Mouse (Mus musculus) midbrain, embryonic 14.5 days (tissue): Measurements from ENCODE around the gene March2. TPM values are rescaled to one million over a fixed set of nuclear protein-coding genes. Genes with fewer than 3 reads are reported as not detected.
A peak's percentile ranks its signal among the peaks of the same experiment; 100 is the strongest.

ENCODE experiments used
- ATAC-seq: fragments of 200-750 bp; cut with Nextera tagmentation; 2 replicates; pipeline ENCODE4 v1.8.0; 2017; ENCODE audit warnings: moderate number of reproducible peaks, moderate library complexity; ENCODE audit not compliant: low FRiP score, low TSS enrichment
- DNase-seq: peaks from one replicate; pipeline ENCODE4 v3.0.0-alpha.2; 2015
- H3K27ac ChIP-seq: fragments of 300-500 bp; sonication (generic); replicated peaks from 2 replicates; pipeline ENCODE4 v1.5.1; 2014; ENCODE audit warnings: mild to moderate bottlenecking, low read depth, low read length, moderate library complexity
- H3K27me3 ChIP-seq: fragments of 300-500 bp; sonication (generic); 2 replicates; pipeline ENCODE4 v1.6.1; 2014; ENCODE audit warnings: low read length, control low read depth, mixed read lengths; ENCODE audit not compliant: control insufficient read depth, insufficient read depth
- H3K36me3 ChIP-seq: fragments of 300-500 bp; sonication (generic); 2 replicates; pipeline ENCODE4 v1.6.1; 2014; ENCODE audit warnings: low read length, control low read depth; ENCODE audit not compliant: control insufficient read depth, insufficient read depth
- H3K4me1 ChIP-seq: fragments of 300-500 bp; sonication (generic); 2 replicates; pipeline ENCODE4 v1.6.1; 2014; ENCODE audit warnings: mild to moderate bottlenecking, antibody characterized with exemption, low read length, control low read depth; ENCODE audit not compliant: control insufficient read depth, insufficient read depth
- H3K4me2 ChIP-seq: fragments of 300-500 bp; sonication (generic); 2 replicates; pipeline ENCODE4 v1.6.1; 2014; ENCODE audit warnings: mild to moderate bottlenecking, low read length, moderate library complexity
- H3K4me3 ChIP-seq: fragments of 300-500 bp; sonication (generic); replicated peaks from 2 replicates; pipeline ENCODE4 v1.5.1; 2014; ENCODE audit warnings: low read depth, low read length
- H3K9ac ChIP-seq: fragments of 300-500 bp; sonication (generic); replicated peaks from 2 replicates; pipeline ENCODE4 v1.6.1; 2014; ENCODE audit warnings: mild to moderate bottlenecking, low read length, moderate library complexity
- H3K9me3 ChIP-seq: fragments of 300-500 bp; sonication (generic); 2 replicates; pipeline ENCODE4 v1.6.1; 2016; ENCODE audit warnings: low read length, control low read depth, mixed read lengths; ENCODE audit not compliant: control insufficient read depth
- WGBS: fragments of 180-500 bp; shearing (Covaris S2); extraction: QIAGEN DNeasy Blood & Tissue Kit; methylation state at CpG from one replicate; pipeline ENCODE4 v1.1.7; 2014; 5-methylcytosine and 5-hydroxymethylcytosine counted together
- polyA plus RNA-seq: library from polyadenylated mRNA; unstranded; fragments of >200 nt; fragmentation: Nextera tagmentation; extraction: Ambion mirVana; gene quantifications from 2 replicates; pipeline ENCODE4 v1.2.1, GENCODE M21; 2014

Gene March2
- polyA plus RNA-seq, 1 experiment from 2014 or later = 62.6 TPM

GRCm38 (mm10) chr17:33676086-33676485, 42.4 kb downstream of the March2 start:
- DNase-seq (no peak), ATAC-seq (no peak)
- Histone ChIP-seq H3K4me1 (peaks cover 6% of the 10 kb centered on the region), H3K36me3 (peaks cover 26% of the 10 kb centered on the region), H3K27ac (no peak overlapping the region), H3K9ac (no peak overlapping the region), H3K4me3 (no peak overlapping the region), H3K27me3 (no peaks in the 10 kb centered on the region), H3K9me3 (no peaks in the 10 kb centered on the region), H3K4me2 (no peak overlapping the region)
- 95% methylated on average over 2 of the region's 2 CpGs for WGBS

GRCm38 (mm10) chr17:33675452-33675851, 43.0 kb downstream of the March2 start:
- DNase-seq (peak; percentile 5), ATAC-seq (no peak)
- Histone ChIP-seq H3K4me2 (no peak overlapping the region), H3K36me3 (peaks cover 26% of the 10 kb centered on the region), H3K9ac (no peak overlapping the region), H3K4me1 (0 out of 2 replicates have a peak, but pooled peaks cover 3% of the 10 kb centered on the region), H3K27me3 (no peaks in the 10 kb centered on the region), H3K27ac (no peak overlapping the region), H3K9me3 (no peaks in the 10 kb centered on the region), H3K4me3 (no peak overlapping the region)

- H3K4me1 ChIP-seq = 0 out of 2 replicates have a peak, but pooled peaks cover 4% of the 10 kb centered on the region
- DNase-seq = no peak
- H3K4me2 ChIP-seq = no peak overlapping the region
- no peaks in the 10 kb centered on the region for H3K9me3 ChIP-seq
- no peak overlapping the region for H3K4me3 ChIP-seq
- peaks cover 26% of the 10 kb centered on the region for H3K36me3 ChIP-seq
- 92% methylated on average over 1 of the region's 1 CpGs for whole genome bisulfite sequencing
- H3K9ac ChIP-seq = no peak overlapping the region
- no peaks in the 10 kb centered on the region for H3K27me3 ChIP-seq
- ATAC-seq = no peak
- no peak overlapping the region for H3K27ac ChIP-seq
Observed at GRCm38 (mm10) chr17:33673837-33674236, 44.6 kb downstream of the March2 start.

- DNase-seq = no peak
- Histone ChIP-seq H3K4me1 (0 out of 2 replicates have a peak, but pooled peaks cover 4% of the 10 kb centered on the region), H3K9ac (no peak overlapping the region), H3K27me3 (no peaks in the 10 kb centered on the region), H3K4me2 (no peak overlapping the region), H3K9me3 (no peaks in the 10 kb centered on the region), H3K36me3 (peaks cover 42% of the 10 kb centered on the region), H3K4me3 (no peak overlapping the region), H3K27ac (no peak overlapping the region)
- ATAC-seq = no peak
- WGBS = 93% methylated on average over 3 of the region's 3 CpGs
Observed at GRCm38 (mm10) chr17:33669681-33670080, 48.8 kb downstream of the March2 start.

- Histone ChIP-seq H3K9me3 (no peaks in the 10 kb centered on the region), H3K27me3 (no peaks in the 10 kb centered on the region), H3K36me3 (peaks cover 62% of the 10 kb centered on the region), H3K4me2 (no peak overlapping the region), H3K4me1 (0 out of 2 replicates have a peak, but pooled peaks cover 4% of the 10 kb centered on the region), H3K9ac (no peak overlapping the region), H3K27ac (no peak overlapping the region), H3K4me3 (no peak overlapping the region)
- DNase-seq = no peak
- 94% methylated on average over 3 of the region's 3 CpGs for WGBS
- ATAC-seq = no peak
Observed at GRCm38 (mm10) chr17:33666813-33667212, 51.7 kb downstream of the March2 start.

GRCm38 (mm10) chr17:33649781-33650475, 68.5 kb downstream of the March2 start:
- ATAC-seq = no peak
- Histone ChIP-seq H3K36me3 (peaks cover 98% of the 10 kb centered on the region), H3K9me3 (no peaks in the 10 kb centered on the region)

GRCm38 (mm10) chr17:33645073-33645472, 73.4 kb downstream of the March2 start:
- DNase-seq (no peak), ATAC-seq (no peak)
- Histone ChIP-seq H3K9me3 (no peaks in the 10 kb centered on the region), H3K4me2 (no peak overlapping the region), H3K27ac (no peak overlapping the region), H3K4me1 (no peaks in the 10 kb centered on the region), H3K4me3 (no peak overlapping the region), H3K36me3 (peaks cover 82% of the 10 kb centered on the region), H3K27me3 (no peaks in the 10 kb centered on the region), H3K9ac (no peak overlapping the region)
- 94% methylated on average over 8 of the region's 8 CpGs for WGBS

More at GRCm38 (mm10) chr17:33649781-33650475, 68.5 kb downstream of the March2 start:
- no peak overlapping the region for H3K9ac ChIP-seq
- no peak for DNase-seq
- no peaks in the 10 kb centered on the region for H3K27me3 ChIP-seq
- no peak overlapping the region for H3K4me3 ChIP-seq
- H3K4me1 ChIP-seq = no peaks in the 10 kb centered on the region
- WGBS = 98% methylated on average over 34 of the region's 34 CpGs
- no peak overlapping the region for H3K4me2 ChIP-seq
- no peak overlapping the region for H3K27ac ChIP-seq

- H3K9me3 ChIP-seq = no peaks in the 10 kb centered on the region
- no peak overlapping the region for H3K4me3 ChIP-seq
- H3K9ac ChIP-seq = no peak overlapping the region
- WGBS = 96% methylated on average over 4 of the region's 4 CpGs
- ATAC-seq (no peak), DNase-seq (no peak)
- no peaks in the 10 kb centered on the region for H3K27me3 ChIP-seq
- no peak overlapping the region for H3K4me2 ChIP-seq
- peaks cover 77% of the 10 kb centered on the region for H3K36me3 ChIP-seq
- no peaks in the 10 kb centered on the region for H3K4me1 ChIP-seq
- no peak overlapping the region for H3K27ac ChIP-seq
Observed at GRCm38 (mm10) chr17:33644068-33644467, 74.4 kb downstream of the March2 start.

GRCm38 (mm10) chr17:33639743-33640142, 78.7 kb downstream of the March2 start:
- no peak overlapping the region for H3K4me2 ChIP-seq
- DNase-seq = no peak
- no peak overlapping the region for H3K4me3 ChIP-seq
- peaks cover 54% of the 10 kb centered on the region for H3K36me3 ChIP-seq
- H3K27ac ChIP-seq = no peak overlapping the region
- 74% methylated on average over 6 of the region's 6 CpGs for WGBS
- H3K27me3 ChIP-seq = no peaks in the 10 kb centered on the region
- no peaks in the 10 kb centered on the region for H3K4me1 ChIP-seq
- ATAC-seq = no peak
- H3K9me3 ChIP-seq = no peaks in the 10 kb centered on the region
- no peak overlapping the region for H3K9ac ChIP-seq
